Mouse (Mus musculus): ENCODE measurements around the gene Muc1. TPM values are rescaled to one million over a fixed set of nuclear protein-coding genes. Genes with fewer than 3 reads are reported as not detected.
"Not testable (repeated sequence)": the region's sequence is repeated elsewhere in the genome, so short reads cannot be mapped to it uniquely, and the experiment has no call there.

Muc1 gene
- total RNA-seq, 2 experiments from 2014 or later, result not detected

DNA sequence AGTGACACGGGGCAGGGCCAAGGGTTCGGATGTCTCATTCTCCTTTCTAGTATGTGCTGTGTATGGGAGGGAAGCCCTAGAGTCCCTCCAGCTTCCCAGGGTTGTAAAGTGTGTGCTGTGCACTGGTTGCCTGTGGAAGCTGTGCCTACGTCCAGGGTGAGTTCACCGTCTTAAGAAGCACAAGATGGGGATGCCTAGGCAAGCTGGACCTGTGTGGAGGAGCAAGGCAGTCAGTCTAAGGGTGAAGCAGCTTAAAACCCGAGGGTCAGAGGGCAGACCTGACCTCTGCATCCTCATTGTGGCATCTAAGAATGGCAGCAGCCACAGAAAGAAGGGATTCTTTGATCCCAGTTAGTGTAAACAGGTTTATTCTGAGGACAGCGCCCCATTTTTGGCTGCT is 20.1 kb upstream of the Muc1 start:
- ATAC-seq (replicated peaks; ENCODE audit: low FRiP score, poor library complexity, severe bottlenecking), result no peak

DNA sequence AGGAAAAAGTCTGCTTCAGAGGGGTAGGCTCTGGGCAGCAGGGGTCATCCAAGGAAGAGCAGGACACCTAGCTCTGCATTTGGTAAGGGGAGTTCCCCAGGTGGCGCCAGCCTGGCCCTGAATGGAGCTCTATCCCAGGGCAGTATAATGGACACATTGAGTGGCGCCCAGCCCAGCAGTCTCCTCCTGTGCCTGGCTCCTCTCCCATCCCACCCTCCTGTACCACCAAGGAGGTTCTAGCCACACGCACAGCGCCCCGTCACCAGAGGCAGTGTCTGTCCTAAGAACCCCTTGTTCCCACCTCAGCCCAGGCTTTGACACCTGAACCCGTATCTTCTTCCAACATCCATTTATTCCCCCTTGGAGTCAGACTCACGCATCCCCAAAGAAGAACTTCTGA is 19.1 kb upstream of the Muc1 start:
- ATAC-seq (replicated peaks; ENCODE audit: low FRiP score, poor library complexity, severe bottlenecking), result no peak

- no peak for ATAC-seq (replicated peaks; ENCODE audit: low FRiP score, poor library complexity, severe bottlenecking)
Observed at GRCm38 (mm10) chr3:89210162-89210561, 18.7 kb upstream of the Muc1 start.

DNA sequence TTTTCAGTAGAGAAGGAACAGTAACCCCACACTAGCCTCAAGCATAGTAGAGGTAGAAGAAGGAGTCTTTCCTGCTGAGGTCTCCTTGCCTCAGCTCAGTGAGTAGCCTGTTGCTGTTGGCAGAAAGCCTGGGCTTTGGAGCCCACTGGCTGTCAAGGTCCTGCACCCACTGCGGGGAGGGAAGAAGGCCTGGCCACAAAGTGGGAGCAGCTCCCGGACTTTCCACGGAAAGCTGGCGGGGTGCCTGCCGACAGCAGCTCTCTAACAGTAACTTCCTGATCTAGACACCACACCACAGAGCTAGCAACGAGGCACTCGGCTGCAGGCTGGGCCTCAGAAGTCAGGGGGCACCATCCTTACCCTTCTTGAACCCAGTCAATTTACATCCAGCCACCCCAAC is 18.1 kb upstream of the Muc1 start:
- ATAC-seq (replicated peaks; ENCODE audit: low FRiP score, poor library complexity, severe bottlenecking), result no peak

DNA sequence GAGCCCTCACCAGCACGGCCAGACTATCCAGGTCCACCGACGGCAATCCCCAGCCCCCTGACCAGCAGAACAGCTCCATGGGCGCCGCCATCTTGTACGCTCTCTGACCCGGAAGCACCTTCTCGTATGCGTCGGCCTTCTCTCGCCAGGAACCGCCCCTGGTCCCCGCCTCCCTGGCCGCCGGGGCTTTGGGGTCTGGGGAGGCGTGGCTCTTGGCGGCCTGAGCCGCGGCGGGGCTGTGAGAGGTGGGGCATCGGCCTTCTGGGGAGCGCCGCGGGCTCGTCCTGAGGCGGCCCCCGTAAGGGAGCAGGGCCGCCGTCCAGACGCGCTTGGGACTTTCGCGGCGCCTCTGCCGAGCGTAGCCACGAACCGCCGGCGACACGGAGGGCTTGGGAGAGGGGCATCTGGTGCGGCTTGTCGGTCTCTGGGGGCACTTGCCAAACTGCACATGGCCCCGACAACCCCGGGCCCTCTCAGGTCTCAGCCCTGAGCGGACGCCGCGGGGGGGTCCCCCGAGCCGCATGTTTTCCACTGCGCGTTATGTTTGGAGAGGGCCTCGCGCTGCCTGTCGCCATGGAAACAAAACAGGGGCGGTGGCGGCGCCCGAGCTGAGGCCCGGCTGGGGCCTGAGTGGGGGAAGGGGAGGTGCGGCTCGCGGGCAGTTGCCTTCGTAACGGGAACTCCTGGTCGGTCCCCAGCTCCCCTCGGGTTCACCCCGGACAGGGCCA is 14.9 kb upstream of the Muc1 start:
- ATAC-seq (replicated peaks; ENCODE audit: low FRiP score, poor library complexity, severe bottlenecking), result peak; percentile 90

GRCm38 (mm10) chr3:89214681-89215411 is 14.0 kb upstream of the Muc1 start, which contains the start of gene Thbs3:
Gene Thbs3 (plus strand): TSS chr3:89215180.
- ATAC-seq (replicated peaks; ENCODE audit: low FRiP score, poor library complexity, severe bottlenecking), result no peak

DNA sequence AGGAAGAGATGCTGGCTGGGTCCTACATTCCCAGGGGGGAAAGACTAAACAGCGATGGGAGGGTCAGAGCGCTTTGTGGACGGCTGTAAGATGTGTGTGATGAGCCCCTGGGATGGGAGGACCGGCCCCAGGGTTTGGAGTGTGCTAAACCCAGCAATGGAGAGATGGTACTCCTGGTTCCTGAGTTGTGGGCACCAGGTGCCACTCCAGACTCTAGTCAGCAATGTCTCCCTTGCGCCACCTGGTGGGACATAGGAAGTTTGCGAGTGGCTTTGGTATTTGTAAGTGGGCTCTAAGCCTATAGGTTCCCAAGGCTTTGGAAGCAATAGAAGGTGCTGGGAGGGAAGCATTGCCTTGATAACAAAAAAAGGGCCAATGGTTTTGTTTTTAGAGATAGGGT is 13.0 kb upstream of the Muc1 start:
- ATAC-seq (replicated peaks; ENCODE audit: low FRiP score, poor library complexity, severe bottlenecking), result peak; percentile 69

- ATAC-seq (replicated peaks; ENCODE audit: low FRiP score, poor library complexity, severe bottlenecking), result not testable (repeated sequence)
Observed at GRCm38 (mm10) chr3:89216407-89216806, 12.4 kb upstream of the Muc1 start.

DNA sequence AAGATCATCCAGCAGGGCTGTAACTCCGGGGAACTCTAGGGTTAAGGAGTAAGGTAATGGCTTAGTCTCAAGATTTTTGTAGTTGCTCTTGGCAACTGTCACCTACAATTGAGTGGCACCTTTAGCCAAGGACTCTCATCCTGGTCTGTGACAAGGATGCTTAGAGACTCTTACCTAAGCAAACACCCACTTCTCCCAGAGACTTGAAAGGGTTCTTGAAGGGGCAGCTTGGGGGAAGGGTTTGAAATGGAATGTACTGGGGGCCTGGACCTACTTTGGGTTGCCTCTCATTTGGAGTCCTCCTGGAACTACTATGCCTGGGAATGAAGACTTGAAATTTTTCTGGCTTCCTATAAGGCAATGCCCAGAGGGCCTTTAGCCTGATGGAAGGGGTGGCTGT is 10.6 kb upstream of the Muc1 start:
- ATAC-seq (replicated peaks; ENCODE audit: low FRiP score, poor library complexity, severe bottlenecking), result no peak

DNA sequence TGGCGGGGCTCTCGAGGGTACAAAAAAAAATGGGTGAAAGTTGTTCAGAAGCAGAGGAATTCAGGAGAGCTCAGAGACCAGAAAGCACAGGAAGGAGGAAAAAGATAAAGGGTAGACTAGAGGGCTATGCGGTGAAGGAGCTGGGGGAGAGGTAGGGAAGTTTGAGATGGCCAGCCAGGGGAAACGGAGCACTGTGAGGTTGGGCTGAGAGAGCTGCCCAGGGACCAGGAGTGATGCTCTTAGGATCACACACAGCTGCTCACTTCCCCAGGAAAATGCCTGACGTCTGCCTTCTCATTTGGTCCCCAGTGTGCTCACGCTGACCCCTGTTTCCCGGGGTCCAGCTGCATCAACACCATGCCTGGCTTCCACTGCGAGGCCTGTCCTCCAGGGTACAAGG is 9.3 kb upstream of the Muc1 start:
- ATAC-seq (replicated peaks; ENCODE audit: low FRiP score, poor library complexity, severe bottlenecking), result no peak

GRCm38 (mm10) chr3:89221167-89221566 is 7.7 kb upstream of the Muc1 start:
- ATAC-seq (replicated peaks; ENCODE audit: low FRiP score, poor library complexity, severe bottlenecking), result no peak

DNA sequence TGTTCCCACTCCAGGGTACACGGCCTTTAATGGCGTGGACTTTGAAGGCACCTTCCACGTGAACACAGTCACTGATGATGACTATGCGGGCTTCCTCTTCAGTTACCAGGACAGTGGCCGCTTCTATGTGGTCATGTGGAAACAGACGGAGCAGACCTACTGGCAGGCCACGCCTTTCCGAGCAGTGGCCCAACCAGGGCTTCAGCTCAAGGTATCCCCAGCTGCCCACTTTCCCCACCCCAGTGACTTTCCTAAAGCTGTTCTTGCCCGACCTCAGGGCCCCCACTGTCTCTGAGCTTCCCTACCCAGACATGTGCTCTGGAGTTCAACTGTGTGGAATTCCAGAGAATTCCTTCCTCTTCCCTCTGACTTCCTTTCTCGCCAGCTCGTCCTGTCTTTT is 4.1 kb upstream of the Muc1 start:
- ATAC-seq (replicated peaks; ENCODE audit: low FRiP score, poor library complexity, severe bottlenecking), result no peak

DNA sequence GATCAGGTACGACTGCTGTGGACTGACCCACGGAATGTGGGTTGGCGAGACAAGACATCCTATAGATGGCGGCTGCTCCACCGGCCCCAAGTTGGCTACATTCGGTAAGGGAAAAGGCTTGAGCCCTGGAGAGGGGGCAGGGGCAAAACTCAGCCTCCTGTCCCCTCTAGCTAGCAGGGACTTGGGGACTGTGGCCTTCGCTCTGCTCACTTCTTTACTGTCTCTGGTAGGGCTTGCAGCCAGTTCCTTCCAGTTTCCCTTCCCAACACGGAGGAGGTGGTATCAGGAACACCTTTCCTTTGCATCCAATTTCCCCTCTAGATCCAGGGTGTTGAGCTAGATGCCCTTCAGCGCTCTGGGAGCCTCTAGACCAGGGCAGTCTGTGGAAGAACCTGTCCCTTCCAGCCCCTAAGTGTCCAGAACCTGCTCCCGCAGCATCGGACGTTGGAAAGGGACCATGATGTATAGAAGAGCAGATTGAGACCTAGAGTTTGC is 3.5 kb upstream of the Muc1 start:
- ATAC-seq (replicated peaks; ENCODE audit: low FRiP score, poor library complexity, severe bottlenecking), result no peak

DNA sequence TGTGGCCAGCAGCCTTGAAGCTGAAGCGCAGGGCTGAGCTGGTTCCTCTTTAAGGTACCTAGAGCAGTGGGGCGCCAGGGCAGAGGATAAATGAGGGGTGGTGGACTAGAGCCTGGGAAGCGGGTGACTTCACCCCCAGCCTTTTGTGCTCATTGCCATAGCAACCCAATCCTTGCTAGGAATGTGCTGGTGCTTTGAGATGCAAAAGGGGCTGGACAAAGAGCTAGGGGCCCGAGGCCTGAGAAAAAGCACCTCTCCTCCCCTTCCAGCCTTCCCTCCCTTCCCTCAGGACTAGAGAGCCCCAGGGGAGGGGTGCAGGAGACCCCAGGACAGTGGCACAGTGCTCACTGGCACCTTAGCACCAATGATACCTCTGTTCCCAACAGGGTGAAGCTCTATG is 2.9 kb upstream of the Muc1 start:
- ATAC-seq (replicated peaks; ENCODE audit: low FRiP score, poor library complexity, severe bottlenecking), result no peak

DNA sequence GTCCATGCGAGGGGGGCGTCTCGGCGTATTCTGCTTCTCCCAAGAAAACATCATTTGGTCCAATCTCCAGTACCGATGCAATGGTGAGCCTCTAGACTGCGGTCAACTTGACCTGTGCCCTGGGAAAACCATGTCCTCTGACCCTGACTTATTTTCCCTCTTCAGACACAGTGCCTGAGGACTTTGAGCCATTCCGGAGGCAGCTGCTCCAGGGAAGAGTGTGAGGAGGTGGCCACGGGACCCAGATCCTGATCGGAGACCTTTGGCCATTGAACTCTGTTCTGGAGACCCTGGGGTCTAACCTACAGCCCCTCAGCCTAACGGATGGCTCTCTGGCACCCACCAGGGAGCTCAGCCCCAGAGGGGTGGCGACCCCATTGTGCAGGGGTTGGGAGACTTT is 2.5 kb upstream of the Muc1 start:
- no peak for ATAC-seq (replicated peaks; ENCODE audit: low FRiP score, poor library complexity, severe bottlenecking)

DNA sequence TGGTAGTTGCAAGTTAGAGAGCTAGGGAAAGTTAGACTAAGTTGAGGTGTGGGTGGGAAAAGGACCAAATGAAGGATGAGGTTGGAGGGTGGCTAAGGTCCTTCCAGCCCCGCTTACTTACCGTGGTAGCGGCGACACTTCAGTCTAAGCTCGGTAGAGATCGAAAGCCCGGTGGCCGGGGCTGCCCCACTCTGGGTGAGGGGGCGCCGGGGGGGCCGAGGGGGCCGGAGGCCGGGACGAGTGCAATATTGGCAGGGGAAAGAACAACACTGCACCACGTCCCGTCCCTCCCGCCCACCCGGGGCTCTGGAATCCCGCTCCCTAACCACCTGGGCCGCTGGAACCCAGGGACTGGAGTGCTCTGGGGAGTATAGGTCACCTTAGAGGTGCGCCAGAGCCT is 2.0 kb upstream of the Muc1 start, which contains the start of gene Mtx1:
Gene Mtx1 (minus strand): TSS at position 189 of the 400 bp plus-strand sequence.
- ATAC-seq (replicated peaks; ENCODE audit: low FRiP score, poor library complexity, severe bottlenecking), result no peak

DNA sequence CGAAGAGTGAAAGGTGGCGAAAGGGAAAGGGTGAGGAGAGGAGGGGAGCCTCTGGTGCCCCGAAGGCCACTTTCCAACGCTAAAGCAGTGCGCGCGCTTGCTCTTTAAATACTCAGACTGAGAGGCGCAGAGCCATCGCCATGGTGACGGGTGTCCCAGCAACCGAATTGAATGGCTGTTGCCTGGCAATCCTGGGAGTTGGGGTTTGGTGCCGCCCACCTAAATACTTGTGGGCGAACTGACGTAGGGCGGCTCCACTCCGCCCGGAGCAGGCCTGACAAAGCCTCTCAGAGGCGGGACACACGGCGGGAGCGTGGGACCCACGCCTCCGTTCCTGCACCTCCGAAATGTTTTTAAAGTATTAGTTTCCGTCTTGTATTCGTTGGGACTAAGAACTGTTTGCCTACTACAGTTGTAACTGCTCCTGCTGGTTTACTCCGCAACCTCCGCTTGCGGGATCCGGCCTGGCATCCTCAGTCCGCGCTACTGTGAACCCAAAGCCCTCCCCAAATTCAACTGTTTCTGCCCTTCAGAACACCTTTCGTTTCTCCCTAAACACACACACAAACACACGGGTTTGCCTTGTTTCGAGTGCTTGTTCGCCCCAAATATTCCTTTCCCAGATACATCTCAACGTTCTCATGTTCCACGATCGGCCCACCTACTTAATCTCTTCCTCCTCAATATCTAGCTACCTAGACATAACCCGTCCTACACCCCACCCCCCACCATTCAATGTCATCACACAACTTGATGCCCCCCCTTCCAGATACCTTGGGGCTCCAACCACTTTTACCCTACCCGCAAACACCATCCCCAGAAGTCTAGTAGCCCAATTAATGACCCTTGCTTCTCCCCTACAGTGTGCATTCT is 1.3 kb upstream of the Muc1 start:
- ATAC-seq (replicated peaks; ENCODE audit: low FRiP score, poor library complexity, severe bottlenecking), result 0 out of 2 replicates have a peak, but pooled peaks have one; percentile 8

DNA sequence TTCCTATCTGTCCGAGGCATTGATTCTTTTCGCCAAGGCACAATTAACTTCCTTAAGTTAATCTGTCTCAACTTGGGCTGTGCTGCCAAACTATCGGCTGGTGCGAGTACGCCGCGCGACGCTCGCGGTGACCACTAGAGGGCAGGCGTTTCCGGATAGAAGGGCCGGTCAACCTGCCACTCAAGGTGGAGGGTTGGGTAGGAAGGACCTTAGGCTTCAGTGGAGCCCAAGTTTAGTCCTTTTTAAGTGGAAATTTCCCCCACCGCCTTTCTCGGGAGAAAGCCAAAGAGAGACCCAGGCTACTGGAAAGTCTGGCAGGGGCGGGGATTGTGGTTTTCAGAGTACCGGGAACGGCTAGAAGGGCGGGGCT is 692 bp upstream of the Muc1 start:
- ATAC-seq (replicated peaks; ENCODE audit: low FRiP score, poor library complexity, severe bottlenecking), result peak; percentile 86

DNA sequence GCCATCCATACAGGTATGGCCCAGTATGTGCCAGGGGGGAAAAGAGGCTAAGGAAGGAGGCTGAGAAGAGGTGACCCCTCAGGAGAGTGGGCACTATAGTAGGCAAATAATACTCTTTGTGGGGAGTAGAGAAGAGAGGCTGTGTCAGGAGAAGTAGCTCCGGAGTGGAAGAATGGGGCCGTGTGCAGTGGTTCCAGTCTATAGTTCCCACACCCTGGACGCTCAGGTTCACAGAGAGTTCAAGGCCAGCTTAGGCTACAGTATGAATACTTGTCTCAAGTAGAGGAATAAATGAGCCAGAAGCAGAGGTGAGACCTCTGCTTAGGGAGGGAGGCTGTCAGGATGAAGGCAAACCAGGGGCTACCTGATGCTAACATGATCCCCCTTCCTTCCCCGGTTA is 419 bp downstream of the Muc1 start:
- ATAC-seq (replicated peaks; ENCODE audit: low FRiP score, poor library complexity, severe bottlenecking), result no peak

GRCm38 (mm10) chr3:89230561-89230960 is 1.7 kb downstream of the Muc1 start:
- no peak for ATAC-seq (replicated peaks; ENCODE audit: low FRiP score, poor library complexity, severe bottlenecking)

All from erythroblast, adult 5-6 weeks (primary cell).